Mouse (Mus musculus) cerebellum, adult 2 months (tissue): ENCODE measurements at regions not wholly inside any gene's neighbourhood (a gene's known extent, or its start where the extent isn't known, plus 50 kb on each side); places are given as distances from the start of the nearest gene placed in this dataset.
A peak's percentile ranks its signal among the peaks of the same experiment; 100 is the strongest.

Experiments
- DNase-seq, 2 experiments: peaks; one replicate each; pipeline ENCODE4 v3.0.0; 2021
- H3K27ac ChIP-seq: fragments of 200-500 bp; 2 replicates; pipeline ENCODE4 v1.5.1; 2012; ENCODE audit warnings: low read length, control low read depth, inconsistent platforms; ENCODE audit not compliant: insufficient read depth
- H3K27me3 ChIP-seq: fragments of 200-500 bp; 2 replicates; pipeline ENCODE4 v1.6.1; 2012; ENCODE audit warnings: inconsistent platforms, mild to moderate bottlenecking, low read length, moderate library complexity; ENCODE audit not compliant: control insufficient read depth, insufficient read depth
- H3K4me1 ChIP-seq: fragments of 200-500 bp; 2 replicates; pipeline ENCODE4 v1.6.1; 2011; ENCODE audit warnings: low read length; ENCODE audit not compliant: control insufficient read depth, insufficient read depth
- H3K4me3 ChIP-seq: fragments of 200-500 bp; replicated peaks from 2 replicates; pipeline ENCODE3; 2011; ENCODE audit warnings: mild to moderate bottlenecking, low read depth, low read length, control low read depth; ENCODE audit not compliant: insufficient read depth
- CTCF ChIP-seq: fragments of 200-500 bp; IDR thresholded peaks from 2 replicates; pipeline ENCODE4 v1.5.1; 2011; ENCODE audit warnings: low read depth, mild to moderate bottlenecking, control low read depth, low read length, moderate library complexity, borderline replicate concordance; ENCODE audit not compliant: insufficient read depth
- POLR2A ChIP-seq: fragments of 200-500 bp; IDR thresholded peaks from 2 replicates; pipeline ENCODE4 v1.6.1; 2011; ENCODE audit warnings: low read length, control low read depth, borderline replicate concordance; ENCODE audit not compliant: insufficient read depth
- WGBS: fragments of 180-500 bp; shearing (Covaris S2); methylation state at CpG from one replicate; pipeline ENCODE4 v1.1.7; 2018; 5-methylcytosine and 5-hydroxymethylcytosine counted together

DNA sequence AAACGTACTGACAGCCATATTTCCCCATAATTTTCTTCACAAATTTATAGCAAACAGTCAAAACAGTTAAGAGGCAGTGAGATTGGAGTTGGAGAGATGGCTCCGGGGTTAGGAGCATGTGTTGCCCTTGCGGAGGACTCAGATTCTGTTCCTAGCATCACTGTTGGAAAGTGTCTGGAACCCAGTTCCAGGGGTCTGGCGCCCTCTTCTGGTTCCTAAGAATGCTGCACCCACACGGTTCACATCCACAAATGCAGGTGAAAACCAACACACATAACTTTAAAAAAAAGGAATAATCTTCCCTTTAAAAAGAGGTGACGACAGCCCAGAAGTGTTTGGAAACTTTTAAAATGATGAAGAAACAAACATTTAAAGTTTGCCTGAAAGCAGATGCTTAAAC lies 129.1 kb upstream of the Ankrd50 start:
- Histone ChIP-seq H3K4me3 (no peak overlapping the region), H3K27me3 (no peaks in the 10 kb centered on the region), H3K27ac (no peak overlapping the region), H3K4me1 (no peaks in the 10 kb centered on the region)
- 76% methylated on average over 6 of the region's 6 CpGs for WGBS
- TF ChIP-seq CTCF (0 out of 2 replicates have a peak, but pooled peaks have one; percentile 1), POLR2A (no peak)
- DNase-seq, result no peak

- WGBS, result 100% methylated on average over 1 of the region's 1 CpGs
These were observed 106.9 kb upstream of the Ankrd50 start for GRCm38 (mm10) chr3:38591531-38591930.

DNA sequence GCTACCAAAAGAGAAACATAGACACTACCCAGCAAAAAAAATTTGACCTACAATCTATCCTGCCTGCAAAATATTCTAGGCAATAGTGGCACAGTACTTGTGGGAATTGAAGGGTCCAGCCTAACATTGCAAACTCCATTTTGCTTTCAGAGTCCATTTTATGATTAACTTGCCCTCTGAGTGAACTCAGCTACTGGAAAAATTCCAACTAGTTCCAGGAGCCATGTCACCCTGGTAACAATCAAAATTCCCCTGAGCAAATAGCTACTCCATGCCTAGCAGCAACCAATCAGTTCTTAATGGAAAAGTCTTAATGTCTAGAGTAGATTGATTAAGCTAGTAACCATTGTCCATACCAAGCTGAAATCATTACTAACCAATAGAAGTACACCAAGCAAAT lies 104.3 kb upstream of the Ankrd50 start:
- Histone ChIP-seq H3K27ac (no peak overlapping the region), H3K27me3 (no peaks in the 10 kb centered on the region), H3K4me1 (no peaks in the 10 kb centered on the region), H3K4me3 (no peak overlapping the region)
- no peak for TF ChIP-seq CTCF
- no peak for TF ChIP-seq POLR2A
- no peak for DNase-seq

More at GRCm38 (mm10) chr3:38591531-38591930, 106.9 kb upstream of the Ankrd50 start:
- Histone ChIP-seq H3K4me1 (no peaks in the 10 kb centered on the region), H3K4me3 (no peak overlapping the region), H3K27ac (no peak overlapping the region), H3K27me3 (no peaks in the 10 kb centered on the region)
- no peak for DNase-seq
- TF ChIP-seq CTCF (no peak), POLR2A (no peak)

GRCm38 (mm10) chr3:38585509-38585908 lies 100.9 kb upstream of the Ankrd50 start:
- TF ChIP-seq POLR2A (no peak), CTCF (no peak)
- WGBS, result 91% methylated on average over 5 of the region's 5 CpGs

DNA sequence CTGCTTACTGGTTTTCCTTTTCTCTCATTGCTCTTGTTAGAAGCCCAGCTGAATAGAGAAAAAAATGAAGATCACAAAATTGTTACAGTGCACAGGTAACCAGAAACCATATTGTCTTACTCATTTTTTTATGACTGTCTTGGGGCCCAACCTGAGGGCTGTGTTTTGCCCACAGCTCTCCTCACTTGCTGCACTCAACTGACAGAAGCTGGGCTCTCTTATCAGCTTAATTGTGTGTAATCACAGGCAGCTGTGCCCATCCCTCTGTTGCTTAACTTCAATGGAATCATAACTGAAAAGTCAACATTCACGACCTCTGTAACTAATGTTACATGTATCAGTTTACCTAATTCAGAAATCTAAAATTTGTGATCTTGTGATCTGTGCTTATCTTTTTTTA lies 95.1 kb upstream of the Ankrd50 start:
- H3K27ac ChIP-seq, result no peak overlapping the region
- H3K4me1 ChIP-seq, result no peaks in the 10 kb centered on the region
- TF ChIP-seq POLR2A (no peak), CTCF (no peak)
- no peaks in the 10 kb centered on the region for H3K27me3 ChIP-seq
- no peak overlapping the region for H3K4me3 ChIP-seq
- 80% methylated on average over 1 of the region's 1 CpGs for WGBS
- DNase-seq, result no peak

More at GRCm38 (mm10) chr3:38585509-38585908, 100.9 kb upstream of the Ankrd50 start:
- H3K4me1 ChIP-seq, result no peaks in the 10 kb centered on the region
- no peaks in the 10 kb centered on the region for H3K27me3 ChIP-seq
- H3K27ac ChIP-seq, result no peak overlapping the region
- DNase-seq, result no peak
- H3K4me3 ChIP-seq, result no peak overlapping the region

DNA sequence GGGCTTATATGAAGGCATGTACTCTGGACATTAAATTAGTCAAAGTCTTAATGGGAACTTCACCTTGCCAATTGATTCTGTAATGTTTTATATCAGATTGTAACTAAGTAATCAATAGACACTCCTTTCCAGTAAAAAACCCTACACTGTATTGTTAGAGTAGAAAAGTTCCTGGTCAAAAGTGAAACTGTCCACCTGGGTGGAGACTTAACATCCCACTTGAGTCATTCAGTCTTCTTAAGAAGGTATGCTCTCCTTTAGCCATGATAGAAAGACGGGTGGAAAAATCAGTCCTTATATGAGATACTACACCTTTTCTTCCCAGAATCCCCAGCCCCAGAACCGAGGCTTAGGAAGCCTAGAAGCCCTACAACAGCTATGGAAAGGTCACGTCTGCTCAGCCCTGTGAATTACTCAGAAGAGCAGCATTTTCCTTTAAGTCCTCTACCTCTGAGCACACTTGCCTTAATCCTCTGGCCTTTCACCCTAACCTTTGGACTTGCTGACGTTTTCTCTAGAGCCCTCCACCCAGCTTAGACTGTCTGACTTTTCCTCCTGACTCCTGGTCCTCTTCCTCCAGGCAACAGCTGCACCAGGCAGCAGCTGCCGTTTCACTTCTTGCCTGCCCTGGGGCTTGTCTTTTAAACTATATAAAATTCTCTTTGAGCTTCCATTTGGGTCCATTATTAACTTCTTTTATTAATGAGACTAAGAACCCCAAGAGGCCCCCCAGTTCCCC lies 93.4 kb upstream of the Ankrd50 start:
- TF ChIP-seq CTCF, result no peak
- TF ChIP-seq POLR2A, result no peak
- H3K4me3 ChIP-seq, result no peak overlapping the region

DNA sequence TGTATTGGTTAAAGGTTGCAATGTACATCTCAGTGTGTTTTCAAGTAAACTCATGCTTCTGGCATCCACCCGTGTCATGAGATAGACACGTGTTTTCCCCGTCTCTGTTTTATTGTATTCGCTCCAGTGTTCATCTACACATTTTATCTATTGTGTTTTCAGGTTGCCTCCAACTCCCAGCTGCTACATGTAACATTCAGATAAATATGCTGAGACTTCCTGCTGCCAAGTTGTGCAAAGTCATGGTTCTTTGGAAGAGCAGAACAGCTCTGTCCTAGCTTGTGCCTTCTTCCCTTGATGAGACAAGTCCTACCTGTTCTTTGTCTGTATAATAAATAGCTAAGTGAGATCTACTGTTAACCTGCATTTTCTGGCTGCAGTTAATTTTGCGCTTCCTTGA lies 89.0 kb upstream of the Ankrd50 start:
- no peak for DNase-seq
- TF ChIP-seq POLR2A, result no peak
- TF ChIP-seq CTCF, result no peak
- Histone ChIP-seq H3K27me3 (no peaks in the 10 kb centered on the region), H3K27ac (no peak overlapping the region), H3K4me3 (no peak overlapping the region), H3K4me1 (no peaks in the 10 kb centered on the region)
- 88% methylated on average over 5 of the region's 5 CpGs for WGBS

More for the DNA sequence above, 93.4 kb upstream of the Ankrd50 start:
- Histone ChIP-seq H3K27ac (no peak overlapping the region), H3K4me1 (no peaks in the 10 kb centered on the region), H3K27me3 (no peaks in the 10 kb centered on the region)
- WGBS, result 52% methylated on average over 5 of the region's 5 CpGs
- DNase-seq, result no peak

DNA sequence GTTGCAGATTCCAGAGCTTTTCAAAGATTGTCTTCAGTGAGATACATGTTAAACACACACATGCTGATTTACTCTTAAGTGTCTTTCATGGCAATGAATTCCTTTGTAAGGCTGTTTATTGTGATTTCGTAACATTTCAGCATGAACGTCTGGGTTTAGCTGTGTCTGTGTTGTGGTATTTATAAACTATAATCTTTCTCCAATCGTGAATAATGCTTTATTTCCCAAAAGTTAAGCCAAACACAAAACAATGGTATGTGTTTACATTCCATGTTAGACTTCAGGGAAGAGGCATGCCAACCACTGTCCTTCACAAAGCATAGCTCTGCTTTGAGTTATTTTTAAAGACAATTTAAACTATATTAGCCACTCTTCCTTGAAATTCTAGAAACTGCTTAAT lies 87.5 kb upstream of the Ankrd50 start:
- DNase-seq, result no peak
- TF ChIP-seq POLR2A (no peak), CTCF (no peak)
- WGBS, result 76% methylated on average over 3 of the region's 3 CpGs
- Histone ChIP-seq H3K27ac (no peak overlapping the region), H3K27me3 (no peaks in the 10 kb centered on the region), H3K4me1 (no peaks in the 10 kb centered on the region), H3K4me3 (no peak overlapping the region)
